Mouse (Mus musculus) cerebellum, adult 2 months (tissue): ENCODE results near the gene Eif4enif1.

Source experiments
- CTCF ChIP-seq: fragments of 200-500 bp; IDR thresholded peaks from 2 replicates; pipeline ENCODE4 v1.5.1; 2011; ENCODE audit warnings: low read depth, mild to moderate bottlenecking, control low read depth, low read length, moderate library complexity, borderline replicate concordance; ENCODE audit not compliant: insufficient read depth
- POLR2A ChIP-seq: fragments of 200-500 bp; IDR thresholded peaks from 2 replicates; pipeline ENCODE4 v1.6.1; 2011; ENCODE audit warnings: low read length, control low read depth, borderline replicate concordance; ENCODE audit not compliant: insufficient read depth

DNA sequence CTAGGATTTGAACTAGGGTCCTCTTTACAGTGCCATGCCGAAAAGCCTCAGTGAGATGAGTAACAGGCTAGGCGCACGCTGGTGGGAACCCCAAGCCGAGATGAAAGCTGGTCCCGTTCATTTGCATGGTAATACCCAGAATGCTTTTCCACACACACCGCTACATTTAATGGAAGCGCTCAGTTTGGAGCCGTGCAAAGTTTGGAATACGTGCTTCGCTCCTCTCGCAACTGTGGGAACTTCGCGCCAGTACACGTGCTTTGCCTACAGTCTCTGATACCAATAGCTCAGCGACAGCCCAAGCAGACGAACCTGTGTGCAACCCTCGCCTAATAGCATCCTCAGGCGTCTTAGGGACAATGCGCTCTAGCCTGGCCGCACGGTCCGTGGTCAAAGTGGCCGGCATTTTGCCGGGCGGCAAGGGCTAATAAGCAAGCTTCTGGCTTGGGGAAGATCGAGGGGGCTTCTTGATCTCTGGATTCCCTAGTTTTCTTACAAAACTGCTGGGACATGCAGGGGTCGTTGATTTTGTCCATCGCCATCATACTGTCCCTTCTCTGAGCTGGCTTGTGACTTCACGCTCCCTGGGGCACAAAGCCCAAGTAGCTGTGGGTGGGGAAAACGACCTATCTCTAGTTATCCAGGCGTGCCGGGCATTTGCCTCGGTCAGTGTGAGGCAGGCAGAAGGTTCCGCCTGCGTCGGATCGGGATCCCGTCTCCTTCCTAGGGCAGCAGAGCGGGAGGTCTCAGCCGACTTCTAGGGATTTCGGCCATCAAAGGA, 86.5 kb downstream of the Eif4enif1 start, which contains the start of gene Patz1:
- TF ChIP-seq POLR2A, result peak; percentile 62
- TF ChIP-seq CTCF, result no peak
